23 mouse cellular contexts compared by ENCODE assay signal in the genomic region with DNA sequence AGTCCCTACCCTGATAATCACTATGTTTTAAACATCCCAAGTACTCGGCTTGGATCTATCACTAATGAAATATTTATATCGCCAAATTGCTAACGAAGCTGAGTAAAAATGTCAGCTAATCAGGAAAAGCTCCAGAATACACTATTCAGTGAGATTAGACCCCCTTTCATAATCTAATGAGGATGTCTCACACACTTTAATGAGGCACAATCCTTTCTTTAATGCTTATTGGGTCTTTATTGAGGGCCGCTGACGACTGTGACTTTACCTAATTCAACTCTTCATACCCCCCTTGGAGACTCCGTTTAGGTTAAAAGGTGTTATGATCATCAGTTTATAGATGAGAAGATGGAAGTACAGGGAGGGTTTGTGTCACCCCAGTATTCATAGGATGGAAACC.
"Had no signal": no experiment of that assay in that cellular context is flagged by ENCODE, and none has a peak within 500 bp of the region (broad histone marks: within the 10 kb centered on the region; RNA-seq: fewer than 3 reads in every experiment).

No protein-coding gene starts in this region.

- H3K9me3 ChIP-seq: limb, embryonic 15.5 days; midbrain, embryonic 15.5 days; neural tube, embryonic 12.5 days; neural tube, embryonic 15.5 days had no signal

- H3K9ac ChIP-seq: limb, embryonic 12.5 days; limb, embryonic 15.5 days; liver, embryonic 14.5 days; liver, postnatal 0 days; lung, embryonic 14.5 days; midbrain, embryonic 15.5 days; neural tube, embryonic 12.5 days; neural tube, embryonic 15.5 days had no signal

- ATAC-seq: liver, postnatal 0 days; midbrain, embryonic 15.5 days had no signal

- H3K4me2 ChIP-seq: limb, embryonic 12.5 days; limb, embryonic 15.5 days; liver, embryonic 11.5 days; lung, embryonic 14.5 days; midbrain, embryonic 15.5 days; neural tube, embryonic 12.5 days; neural tube, embryonic 15.5 days had no signal

- H3K36me3 ChIP-seq: limb, embryonic 12.5 days; limb, embryonic 15.5 days; midbrain, embryonic 10.5 days; midbrain, embryonic 15.5 days; neural tube, embryonic 12.5 days; neural tube, embryonic 15.5 days had no signal

- H3K4me1 ChIP-seq: megakaryocyte, embryonic 14.5 days; midbrain, embryonic 10.5 days had no signal

- H3K27ac ChIP-seq: limb, embryonic 12.5 days; limb, embryonic 15.5 days; liver, embryonic 14.5 days; midbrain, embryonic 10.5 days; midbrain, embryonic 15.5 days; neural tube, embryonic 12.5 days; neural tube, embryonic 15.5 days; stomach, postnatal 0 days had no signal

- H3K27me3 ChIP-seq: limb, embryonic 12.5 days; limb, embryonic 15.5 days; megakaryocyte, embryonic 14.5 days; midbrain, embryonic 15.5 days; neural tube, embryonic 12.5 days; neural tube, embryonic 15.5 days had no signal

- DNase-seq: kidney, adult 9 months; kidney, postnatal 25 days; left cerebral cortex, postnatal 4 days; liver, postnatal 0 days; lung, embryonic 14.5 days; lung, postnatal 10 days; lung, postnatal 36 days; right cerebral cortex, adult 18-20 months; right cerebral cortex, postnatal 14 days; right cerebral cortex, postnatal 4 days; thymus, adult 2 months; thymus, postnatal 14 days; thymus, postnatal 4 days had no signal

- H3K4me3 ChIP-seq: limb, embryonic 12.5 days; limb, embryonic 15.5 days; megakaryocyte, embryonic 14.5 days; midbrain, embryonic 10.5 days; midbrain, embryonic 15.5 days; neural tube, embryonic 12.5 days; neural tube, embryonic 15.5 days had no signal
